Mouse (Mus musculus) heart, embryonic 14.5 days (tissue): Measurements from ENCODE around the gene Phf20. TPM values are rescaled to one million over a fixed set of nuclear protein-coding genes. Genes with fewer than 3 reads are reported as not detected.

Experiments used
- ATAC-seq: fragments of 200-750 bp; cut with Nextera tagmentation; 2 replicates; pipeline ENCODE4 v1.8.0; 2017; ENCODE audit warnings: low read depth, moderate TSS enrichment; ENCODE audit not compliant: insufficient number of reproducible peaks, insufficient read depth, low FRiP score
- H3K27ac ChIP-seq, 2 experiments: fragments of 200-500 bp in 1 of 2; fragments of 300-500 bp in 1 of 2; sonication (generic) in 1 of 2; replicated peaks in 1 of 2; 2 replicates each; pipeline ENCODE4 v1.5.1; 2012 to 2014; ENCODE audit warnings: low read depth in 2 of 2, low read length in 2 of 2, control low read depth in 1 of 2, mild to moderate bottlenecking in 1 of 2, mixed read lengths in 1 of 2; ENCODE audit not compliant: control insufficient read depth in 1 of 2, insufficient read depth in 1 of 2
- H3K27me3 ChIP-seq: fragments of 300-500 bp; sonication (generic); 2 replicates; pipeline ENCODE4 v1.6.1; 2014; ENCODE audit warnings: mild to moderate bottlenecking, low read length, control low read depth; ENCODE audit not compliant: control insufficient read depth, insufficient read depth
- H3K36me3 ChIP-seq: fragments of 300-500 bp; sonication (generic); 2 replicates; pipeline ENCODE4 v1.6.1; 2014; ENCODE audit warnings: mild to moderate bottlenecking, control low read depth, low read length, mixed read lengths; ENCODE audit not compliant: control insufficient read depth, insufficient read depth
- H3K4me1 ChIP-seq, 2 experiments: fragments of 200-500 bp in 1 of 2; fragments of 300-500 bp in 1 of 2; sonication (generic) in 1 of 2; 2 replicates each; pipeline ENCODE4 v1.6.1; 2012 to 2014; ENCODE audit warnings: low read length in 2 of 2, control low read depth in 1 of 2, mixed read lengths in 1 of 2; ENCODE audit not compliant: control insufficient read depth in 2 of 2, insufficient read depth in 2 of 2
- H3K4me2 ChIP-seq: fragments of 300-500 bp; sonication (generic); 2 replicates; pipeline ENCODE4 v1.6.1; 2014; ENCODE audit warnings: mild to moderate bottlenecking, low read length
- H3K4me3 ChIP-seq, 2 experiments: fragments of 200-500 bp in 1 of 2; fragments of 300-500 bp in 1 of 2; sonication (generic) in 1 of 2; 2 replicates each; pipeline ENCODE4 v1.5.1; 2012 to 2014; ENCODE audit warnings: low read length in 2 of 2, mild to moderate bottlenecking in 2 of 2, control low read depth in 1 of 2, low read depth in 1 of 2, moderate library complexity in 1 of 2; ENCODE audit not compliant: control insufficient read depth in 1 of 2, insufficient read depth in 1 of 2
- H3K9ac ChIP-seq: fragments of 300-500 bp; sonication (generic); 2 replicates; pipeline ENCODE4 v1.6.1; 2014; ENCODE audit warnings: mild to moderate bottlenecking, low read length
- H3K9me3 ChIP-seq: fragments of 300-500 bp; sonication (generic); 2 replicates; pipeline ENCODE4 v1.6.1; 2016; ENCODE audit warnings: low read length, control low read depth; ENCODE audit not compliant: control insufficient read depth
- WGBS: fragments of 180-500 bp; shearing (Covaris S2); extraction: QIAGEN DNeasy Blood & Tissue Kit; methylation state at CpG from one replicate; pipeline ENCODE4 v1.1.7; 2014; 5-methylcytosine and 5-hydroxymethylcytosine counted together
- polyA plus RNA-seq: library from polyadenylated mRNA; unstranded; fragments of >200 nt; fragmentation: Nextera tagmentation; extraction: Ambion mirVana; gene quantifications from 2 replicates; pipeline ENCODE4 v1.2.1, GENCODE M21; 2014

Gene Phf20
- polyA plus RNA-seq, 1 experiment from 2014 or later: 44.6 TPM

DNA sequence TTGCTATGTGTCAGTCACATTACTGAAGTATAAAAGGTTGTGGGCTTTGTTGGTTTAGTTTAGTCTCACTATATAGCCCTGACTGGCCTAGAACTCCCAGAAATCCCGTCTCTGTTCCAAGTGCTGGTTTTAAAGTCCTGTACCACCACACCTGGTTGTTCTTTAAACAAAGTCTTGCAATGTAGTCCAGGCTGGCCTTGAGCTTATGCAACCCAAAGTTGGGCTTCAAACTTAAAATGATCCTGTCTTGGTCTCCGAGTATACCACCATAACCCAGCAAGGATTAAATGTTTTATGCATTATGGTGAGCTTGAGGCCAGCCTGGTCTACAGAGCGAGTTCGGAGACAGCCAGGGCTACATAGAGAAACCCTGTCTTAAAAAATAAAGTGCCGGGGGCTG, 113.7 kb downstream of the Phf20 start:
- 90% methylated on average over 5 of the region's 5 CpGs for WGBS
- ATAC-seq: no peak
- Histone ChIP-seq H3K27me3 (no peaks in the 10 kb centered on the region), H3K4me3 (no peak overlapping the region), H3K9me3 (no peaks in the 10 kb centered on the region), H3K4me1 (peaks cover 0 to 4% of the 10 kb centered on the region in 2 experiments; a peak in 1 of 4 replicates), H3K9ac (no peak overlapping the region), H3K4me2 (no peak overlapping the region), H3K27ac (no peak overlapping the region), H3K36me3 (peaks cover 25% of the 10 kb centered on the region)

DNA sequence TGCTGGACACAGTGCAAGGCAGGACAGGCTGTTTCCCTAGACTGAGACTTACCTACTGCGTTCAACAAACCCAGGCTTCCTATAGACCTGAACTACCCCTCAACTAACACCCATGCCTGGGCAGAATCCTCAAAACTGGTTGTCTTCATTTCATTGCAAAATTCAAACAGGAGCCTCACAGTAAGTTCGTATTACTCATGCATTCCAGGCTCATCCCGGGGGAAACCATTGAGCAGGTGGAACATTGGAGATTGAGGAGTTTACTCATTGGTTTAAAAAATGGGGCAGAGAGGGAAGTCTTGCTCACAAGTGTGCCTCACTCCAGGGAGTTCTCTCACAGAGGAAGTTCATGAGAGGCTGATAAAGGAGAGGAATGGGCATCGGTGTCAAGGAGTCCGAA, 114.2 kb downstream of the Phf20 start:
- Histone ChIP-seq H3K36me3 (peaks cover 20% of the 10 kb centered on the region), H3K9me3 (no peaks in the 10 kb centered on the region), H3K27me3 (no peaks in the 10 kb centered on the region), H3K4me2 (no peak overlapping the region), H3K9ac (no peak overlapping the region), H3K4me1 (peaks cover 0 to 4% of the 10 kb centered on the region in 2 experiments; a peak in 1 of 4 replicates), H3K27ac (no peak overlapping the region), H3K4me3 (no peak overlapping the region)
- 89% methylated on average over 5 of the region's 5 CpGs for WGBS
- no peak for ATAC-seq

DNA sequence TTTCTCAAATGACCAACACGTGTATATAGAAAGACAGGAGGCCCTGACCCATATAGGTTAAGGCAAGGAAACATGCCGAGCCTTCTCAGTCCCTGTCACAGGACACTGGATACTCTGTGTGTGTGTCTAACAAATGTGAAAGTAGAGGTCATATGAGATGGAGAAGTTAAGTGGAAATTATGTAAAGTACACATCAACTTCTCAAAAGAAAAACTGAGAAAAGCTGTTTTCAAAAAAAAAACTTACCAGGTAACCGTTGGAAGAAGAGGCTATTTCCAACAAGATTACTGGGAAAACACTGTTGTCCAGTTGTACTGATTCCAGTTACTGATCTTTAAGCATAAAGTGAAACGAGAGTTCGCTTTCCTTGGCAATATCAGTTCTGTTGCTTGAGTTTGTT, 114.7 kb downstream of the Phf20 start:
- H3K4me2 ChIP-seq: no peak overlapping the region
- peaks cover 0 to 4% of the 10 kb centered on the region in 2 experiments; a peak in 1 of 4 replicates for H3K4me1 ChIP-seq
- no peak overlapping the region for H3K27ac ChIP-seq
- WGBS: 90% methylated on average over 5 of the region's 5 CpGs
- peak overlapping the region in 1 of 2 experiments; percentile 93; a peak in 1 of 4 replicates for H3K4me3 ChIP-seq
- H3K9me3 ChIP-seq: no peaks in the 10 kb centered on the region
- no peaks in the 10 kb centered on the region for H3K27me3 ChIP-seq
- ATAC-seq: no peak
- H3K36me3 ChIP-seq: peaks cover 20% of the 10 kb centered on the region
- no peak overlapping the region; the same call in 1 of the 2 replicates for H3K9ac ChIP-seq

DNA sequence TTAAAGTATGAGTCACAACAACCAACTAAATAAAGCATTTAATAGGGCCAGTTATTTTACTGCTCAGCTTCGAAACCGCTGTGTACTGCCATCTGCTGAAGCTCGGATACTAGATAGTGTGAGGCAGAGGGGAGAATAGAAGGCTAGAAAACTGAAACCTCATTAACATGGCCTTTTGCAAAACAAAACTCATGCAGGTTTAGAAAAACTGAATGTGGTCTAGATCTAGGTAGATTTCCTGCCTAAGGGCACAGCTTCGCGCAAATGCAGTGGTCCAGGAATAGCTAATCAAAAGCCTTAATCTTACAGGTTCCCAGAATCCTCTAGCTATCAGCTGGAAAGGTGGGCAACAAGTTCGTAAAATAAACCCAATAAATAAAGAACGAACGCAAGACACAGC, 115.2 kb downstream of the Phf20 start:
- Histone ChIP-seq H3K9ac (peak overlapping the region; percentile 97), H3K4me3 (peak overlapping the region; percentile 93 to 99), H3K4me2 (peak overlapping the region; percentile 83), H3K9me3 (no peaks in the 10 kb centered on the region), H3K4me1 (peaks cover 0 to 4% of the 10 kb centered on the region in 2 experiments; a peak in 1 of 4 replicates), H3K27me3 (no peaks in the 10 kb centered on the region), H3K27ac (peak overlapping the region; percentile 95 to 98), H3K36me3 (peaks cover 20% of the 10 kb centered on the region)
- no peak for ATAC-seq
- WGBS: 17% methylated on average over 8 of the region's 8 CpGs

DNA sequence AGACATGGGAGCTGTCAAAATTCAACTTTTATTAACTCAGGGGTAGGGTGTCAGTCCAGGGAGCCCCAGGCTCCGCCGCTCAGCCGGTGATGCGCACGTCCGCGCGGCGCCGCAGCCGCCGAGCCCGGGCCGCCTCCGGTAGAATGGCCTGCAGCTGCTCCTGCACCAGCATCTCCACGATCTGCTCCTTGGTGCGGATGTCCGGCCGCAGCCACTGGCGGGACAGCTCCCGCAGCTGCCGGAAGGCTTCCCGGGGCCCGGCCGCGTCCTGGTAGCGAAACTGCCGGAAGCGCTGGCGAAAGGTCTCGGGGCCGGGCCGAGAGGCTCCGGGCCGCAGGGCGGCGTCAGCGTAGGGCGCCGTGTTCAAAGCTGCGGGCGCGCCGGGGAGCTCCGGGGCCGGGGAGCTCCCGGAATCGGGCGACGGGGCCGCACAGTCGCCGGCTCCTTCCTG, 115.6 kb downstream of the Phf20 start:
- H3K36me3 ChIP-seq: peaks cover 16% of the 10 kb centered on the region
- 1% methylated on average over 53 of the region's 53 CpGs for WGBS
- H3K4me1 ChIP-seq: peaks cover 0 to 4% of the 10 kb centered on the region in 2 experiments; a peak in 1 of 4 replicates
- peak overlapping the region; percentile 95 to 98 for H3K27ac ChIP-seq
- H3K27me3 ChIP-seq: no peaks in the 10 kb centered on the region
- no peaks in the 10 kb centered on the region for H3K9me3 ChIP-seq
- peak overlapping the region; percentile 83 for H3K4me2 ChIP-seq
- peak overlapping the region; percentile 93 to 99 for H3K4me3 ChIP-seq
- peak; percentile 60 for ATAC-seq
- H3K9ac ChIP-seq: peak overlapping the region; percentile 97

DNA sequence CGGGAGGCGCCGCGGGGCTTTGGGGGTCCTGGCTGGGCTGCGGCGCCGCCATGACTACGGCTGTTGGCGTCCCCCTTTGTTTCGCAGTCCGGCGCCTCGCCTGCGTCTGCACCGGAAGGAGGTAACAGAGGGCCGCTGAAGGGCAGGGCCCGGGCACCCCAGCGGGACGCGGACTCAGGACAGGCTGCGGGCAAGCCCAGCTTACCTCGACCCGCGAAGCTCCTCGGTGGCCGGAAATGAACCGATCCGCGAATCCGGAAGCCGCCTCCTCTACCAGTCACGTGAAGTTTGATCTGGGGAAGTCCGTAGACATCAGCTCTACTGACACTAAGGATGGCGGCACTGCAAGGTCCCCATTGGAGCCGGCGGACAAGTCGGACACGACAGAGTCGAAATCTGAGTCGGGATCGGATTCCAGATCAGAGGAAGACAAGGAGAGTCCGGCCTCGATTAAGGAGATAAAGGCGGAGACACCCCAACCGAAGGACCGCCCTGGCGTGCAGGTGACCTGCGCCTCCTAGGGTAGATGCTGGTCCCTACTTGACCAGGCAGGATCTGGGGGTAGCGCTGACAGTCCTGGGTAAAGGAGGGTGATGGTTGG, 116.1 kb downstream of the Phf20 start, which contains the start of the genes Cnbd2 and Scand1:
Cnbd2 (plus strand) TSS at position 3 of the 601 bp plus-strand sequence.
Scand1 (minus strand) TSS at position 408 of the 601 bp plus-strand sequence.
- Histone ChIP-seq H3K4me3 (peak within 1 kb of the TSS; percentile 93 to 99), H3K4me1 (peaks cover 0 to 4% of the 10 kb centered on the region in 2 experiments; a peak in 1 of 4 replicates), H3K9ac (peak within 1 kb of the TSS; percentile 97), H3K27ac (peak within 1 kb of the TSS; percentile 95 to 98), H3K9me3 (no peaks in the 10 kb centered on the region), H3K27me3 (no peaks in the 10 kb centered on the region), H3K36me3 (peaks cover 11% of the 10 kb centered on the region; the same call in 1 of the 2 replicates), H3K4me2 (peak within 1 kb of the TSS; percentile 83)
- under 1% methylated on average over 49 of the region's 49 CpGs for WGBS
- ATAC-seq: peak; percentile 82

DNA sequence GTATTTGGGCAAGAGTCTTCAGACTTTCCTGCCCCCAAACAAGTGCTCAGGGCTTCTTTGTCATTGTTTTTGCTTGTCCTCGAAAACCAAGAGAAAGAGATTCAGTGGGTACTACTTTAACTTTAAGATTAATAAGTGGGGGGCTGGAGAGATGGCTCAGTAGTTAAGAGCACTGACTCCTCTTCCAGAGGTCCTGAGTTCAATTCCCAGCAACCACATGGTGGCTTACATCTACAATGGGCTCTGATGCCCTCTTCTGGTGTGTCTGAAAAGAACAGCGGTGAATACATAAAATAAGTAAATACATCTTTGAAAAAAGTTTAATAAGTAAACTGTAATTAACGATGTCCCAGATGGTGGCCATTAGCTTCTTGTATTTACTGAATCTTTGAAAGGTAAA, 116.9 kb downstream of the Phf20 start:
- WGBS: 55% methylated on average over 3 of the region's 3 CpGs
- H3K27ac ChIP-seq: peak overlapping the region; percentile 95 to 98; a peak in 2 of 4 replicates
- H3K9ac ChIP-seq: peak overlapping the region; percentile 97

More for the DNA sequence above, 116.9 kb downstream of the Phf20 start:
- Histone ChIP-seq H3K27me3 (no peaks in the 10 kb centered on the region), H3K4me1 (peaks cover 0 to 4% of the 10 kb centered on the region in 2 experiments; a peak in 1 of 4 replicates), H3K4me2 (peak overlapping the region; percentile 83), H3K36me3 (peaks cover 6% of the 10 kb centered on the region; the same call in 1 of the 2 replicates), H3K4me3 (peak overlapping the region; percentile 93 to 99; a peak in 3 of 4 replicates), H3K9me3 (no peaks in the 10 kb centered on the region)
- ATAC-seq: no peak
